Mouse (Mus musculus) kidney, adult 11 months (tissue): ENCODE results near the gene Zscan4c.
"Not testable (repeated sequence)": the region's sequence is repeated elsewhere in the genome, so short reads cannot be mapped to it uniquely, and the experiment has no call there.

ENCODE experiments used
- DNase-seq: peaks from one replicate; pipeline ENCODE4 v3.0.0; 2022

Gene Zscan4c

DNA sequence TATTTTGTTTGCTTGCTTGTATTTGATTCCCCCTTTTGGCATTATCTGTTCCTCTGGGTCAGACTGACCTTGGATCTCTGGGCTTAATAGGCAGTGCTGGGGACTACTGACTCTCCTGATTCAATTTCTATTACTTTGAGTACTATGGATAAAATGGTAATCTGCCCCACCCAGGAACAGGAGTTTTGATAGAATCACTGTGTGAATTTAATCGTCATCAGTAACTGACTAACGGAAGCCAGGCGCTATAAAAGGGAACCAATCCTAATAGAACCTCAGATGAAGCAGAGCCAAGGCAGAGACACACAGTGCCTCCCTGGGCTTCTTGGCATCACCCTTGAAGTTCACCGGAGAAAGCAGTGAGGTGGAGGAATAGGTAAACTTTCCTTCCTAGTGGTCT is at the start of gene Zscan4c:
Gene Zscan4c (plus strand): TSS at position 301 of the 400 bp plus-strand sequence.
- DNase-seq: not testable (repeated sequence)
